Comparison of ENCODE assay signal across 8 mouse cellular contexts in genomic region chr2:112196859-112197258, GRCm38 (mm10). TPM values are rescaled to one million over a fixed set of nuclear protein-coding genes. Genes with fewer than 3 reads are reported as not detected.
DNase-seq lines count a peak whose midpoint lies in the region; ATAC-seq lines count a peak whose summit lies in the region.

No protein-coding gene starts in this region.

- H3K36me3 ChIP-seq in neural tube, embryonic 11.5 days (ENCODE audit: control insufficient read depth, insufficient read depth, low read length) = no peaks in the 10 kb centered on the region
- no peaks in the 10 kb centered on the region for H3K36me3 ChIP-seq in midbrain, embryonic 14.5 days (ENCODE audit: control insufficient read depth, insufficient read depth, low read length)

- no peak overlapping the region for H3K4me2 ChIP-seq in neural tube, embryonic 11.5 days (ENCODE audit: low read depth)
- no peak overlapping the region for H3K4me2 ChIP-seq in midbrain, embryonic 14.5 days (ENCODE audit: low read length)

- no peak overlapping the region for H3K9ac ChIP-seq in neural tube, embryonic 11.5 days (ENCODE audit: low read length)
- H3K9ac ChIP-seq in midbrain, embryonic 14.5 days (replicated peaks; ENCODE audit: low read length) = no peak overlapping the region

- 4% methylated on average over 2 of the region's 2 CpGs for WGBS in neural tube, embryonic 11.5 days
- 0% methylated on average over 2 of the region's 2 CpGs for WGBS in midbrain, embryonic 14.5 days

- peak; percentile 82; the same call in 1 of the 2 replicates for ATAC-seq in neural tube, embryonic 11.5 days (ENCODE audit: insufficient read depth, low FRiP score, low TSS enrichment)
- peak; percentile 64; the same call in 1 of the 2 replicates for ATAC-seq in midbrain, embryonic 14.5 days (ENCODE audit: low FRiP score, low TSS enrichment)

- intact Hi-C loops in heart, postnatal 36 days (cut with DNase I) = loop anchor here (2.0 to 5.0 kb wide), 2 partner anchors 20 to 285 kb away; partner anchors contain the start of gene Chrm5

- H3K4me1 ChIP-seq in neural tube, embryonic 11.5 days (ENCODE audit: control insufficient read depth, insufficient read depth, low read length) = no peaks in the 10 kb centered on the region
- no peaks in the 10 kb centered on the region for H3K4me1 ChIP-seq in midbrain, embryonic 14.5 days (ENCODE audit: control insufficient read depth, insufficient read depth, low read length)

- peak; percentile 47 for DNase-seq in neural tube, embryonic 11.5 days (ENCODE audit: low spot score)
- DNase-seq in neural tube, embryonic 10.5 days (ENCODE audit: extremely low spot score, low spot score) = no peak
- DNase-seq in WW6 (ENCODE audit: low read depth, low spot score) = peak; percentile 26
- peak; percentile 35 to 53 for DNase-seq in cerebellum, postnatal 25 days
- peak; percentile 20 to 21 for DNase-seq in heart, postnatal 36 days
- DNase-seq in layer of hippocampus, postnatal 14 days (ENCODE audit: low spot score in 2 of 2) = peak; percentile 10 to 71
- DNase-seq in midbrain, embryonic 14.5 days = peak; percentile 88
- peak; percentile 35 for DNase-seq in thymus, postnatal 4 days

- H3K9me3 ChIP-seq in neural tube, embryonic 11.5 days (ENCODE audit: control insufficient read depth, low read length) = no peaks in the 10 kb centered on the region
- H3K9me3 ChIP-seq in midbrain, embryonic 14.5 days (ENCODE audit: control insufficient read depth, low read length) = no peaks in the 10 kb centered on the region

- no peak overlapping the region for H3K27ac ChIP-seq in neural tube, embryonic 11.5 days (ENCODE audit: low read depth, low read length)
- H3K27ac ChIP-seq in midbrain, embryonic 14.5 days (replicated peaks; ENCODE audit: low read depth, low read length) = no peak overlapping the region

- H3K27me3 ChIP-seq in neural tube, embryonic 11.5 days (ENCODE audit: control insufficient read depth, insufficient read depth, low read length) = no peaks in the 10 kb centered on the region
- H3K27me3 ChIP-seq in midbrain, embryonic 14.5 days (ENCODE audit: control insufficient read depth, insufficient read depth, low read length) = no peaks in the 10 kb centered on the region

- no peak overlapping the region for H3K4me3 ChIP-seq in neural tube, embryonic 11.5 days (ENCODE audit: low read depth, low read length)
- no peak overlapping the region for H3K4me3 ChIP-seq in midbrain, embryonic 14.5 days (replicated peaks; ENCODE audit: low read depth, low read length)

RNA-seq across cellular contexts. Expression of gene Lpcat4, which starts 42.4 kb away (rescaled TPM):
- polyA plus RNA-seq in neural tube, embryonic 11.5 days (2014; fragmentation: Nextera tagmentation; extraction: Ambion mirVana) = 9.7 and 12.8 TPM in 2 replicates
- total RNA-seq in heart, postnatal 36 days (2021) = 1 to 10 TPM; 2.3 to 2.5 TPM
- total RNA-seq in layer of hippocampus, postnatal 14 days (2021) = 10 to 100 TPM; 61.9 to 78.3 TPM
- polyA plus RNA-seq in midbrain, embryonic 14.5 days (2014; fragmentation: Nextera tagmentation; extraction: Ambion mirVana) = 13.9 and 18.7 TPM in 2 replicates

RNA-seq across cellular contexts. Expression of gene Olfr1318, which starts 42.9 kb away (rescaled TPM):
- not detected in 2 replicates for polyA plus RNA-seq in neural tube, embryonic 11.5 days (2014; fragmentation: Nextera tagmentation; extraction: Ambion mirVana)
- total RNA-seq in heart, postnatal 36 days (2021) = not detected
- total RNA-seq in layer of hippocampus, postnatal 14 days (2021) = not detected
- not detected in 2 replicates for polyA plus RNA-seq in midbrain, embryonic 14.5 days (2014; fragmentation: Nextera tagmentation; extraction: Ambion mirVana)

RNA-seq across cellular contexts. Expression of gene Olfr1317, which starts 56.7 kb away (rescaled TPM):
- polyA plus RNA-seq in neural tube, embryonic 11.5 days (2014; fragmentation: Nextera tagmentation; extraction: Ambion mirVana) = not detected in 2 replicates
- not detected for total RNA-seq in heart, postnatal 36 days (2021)
- not detected for total RNA-seq in layer of hippocampus, postnatal 14 days (2021)
- not detected in 2 replicates for polyA plus RNA-seq in midbrain, embryonic 14.5 days (2014; fragmentation: Nextera tagmentation; extraction: Ambion mirVana)

Comparison
In these comparisons a context has a peak if more than half of its experiments do, and no peak if none do; other contexts are left out.
1. RNA of gene Lpcat4, which starts 42.4 kb away (total RNA-seq): 61.9 to 78.3 TPM in layer of hippocampus, postnatal 14 days; 2.3 to 2.5 TPM in heart, postnatal 36 days; every median in the first group is over 10 times any median in the second.